Mouse (Mus musculus) spleen, embryonic (tissue): ENCODE measurements around the gene Rasl12.

Experiments used
- CTCF ChIA-PET: fragments of 350-600 bp; sonication (Branson Sonifier 250); formaldehyde crosslinking; loops from one replicate; lab custom pipeline; 2022; lab: Charles Lee

Gene Rasl12

GRCm38 (mm10) chr9:65435671-65436301 lies 37.5 kb downstream of the Rasl12 start, which contains the start of gene Mtfmt:
TSS of gene Mtfmt (plus strand) at chr9:65435782.
- CTCF ChIA-PET: no interaction called here

GRCm38 (mm10) chr9:65444692-65445091 lies 46.4 kb downstream of the Rasl12 start:
- CTCF ChIA-PET: no interaction called here

- CTCF ChIA-PET: no interaction called here
Observed at GRCm38 (mm10) chr9:65447951-65448350, 49.6 kb downstream of the Rasl12 start.

GRCm38 (mm10) chr9:65458975-65459374 lies 60.7 kb downstream of the Rasl12 start:
- CTCF ChIA-PET: no interaction called here

GRCm38 (mm10) chr9:65460198-65460597 lies 61.9 kb downstream of the Rasl12 start:
- CTCF ChIA-PET: no interaction called here

GRCm38 (mm10) chr9:65460732-65461442 lies 62.6 kb downstream of the Rasl12 start, which contains the start of gene Spg21:
TSS of gene Spg21 (plus strand) at chr9:65460947.
- CTCF ChIA-PET: no interaction called here

- CTCF ChIA-PET: interaction anchor here (0.5 to 0.6 kb wide), 2 partner anchors 12 to 1580 kb away, joined by 3 to 5 read pairs; no protein-coding TSS in a partner anchor
Observed at GRCm38 (mm10) chr9:65462544-65462943, 64.2 kb downstream of the Rasl12 start.

- CTCF ChIA-PET: no interaction called here
Observed at GRCm38 (mm10) chr9:65464161-65464560, 65.9 kb downstream of the Rasl12 start.
